Mouse (Mus musculus) forebrain, postnatal 0 days (tissue): ENCODE data around the gene Tnrc6a. TPM values are rescaled to one million over a fixed set of nuclear protein-coding genes. Genes with fewer than 3 reads are reported as not detected.

ENCODE experiments used
- ATAC-seq: fragments of 200-750 bp; cut with Nextera tagmentation; 2 replicates; pipeline ENCODE4 v1.8.0; 2017; ENCODE audit warnings: mild to moderate bottlenecking, moderate library complexity
- DNase-seq: peaks from one replicate; pipeline ENCODE4 v3.0.0-alpha.2; 2015
- H3K27ac ChIP-seq: fragments of 300-500 bp; sonication (generic); 2 replicates; pipeline ENCODE4 v1.5.1; 2014; ENCODE audit warnings: low read depth, mild to moderate bottlenecking, antibody characterized with exemption, low read length, moderate library complexity, mixed read lengths
- H3K27me3 ChIP-seq: fragments of 300-500 bp; sonication (generic); 2 replicates; pipeline ENCODE4 v1.6.1; 2014; ENCODE audit warnings: mild to moderate bottlenecking, low read length, mixed read lengths; ENCODE audit not compliant: insufficient read depth
- H3K36me3 ChIP-seq: fragments of 300-500 bp; sonication (generic); 2 replicates; pipeline ENCODE4 v1.6.1; 2014; ENCODE audit warnings: mild to moderate bottlenecking, moderate library complexity; ENCODE audit not compliant: insufficient read depth
- H3K4me1 ChIP-seq: fragments of 300-500 bp; sonication (generic); 2 replicates; pipeline ENCODE4 v1.6.1; 2014; ENCODE audit warnings: antibody characterized with exemption; ENCODE audit not compliant: insufficient read depth
- H3K4me2 ChIP-seq: fragments of 300-500 bp; sonication (generic); 2 replicates; pipeline ENCODE4 v1.6.1; 2014; ENCODE audit warnings: low read depth, mild to moderate bottlenecking, moderate library complexity
- H3K4me3 ChIP-seq: fragments of 300-500 bp; sonication (generic); 2 replicates; pipeline ENCODE4 v1.5.1; 2014; ENCODE audit warnings: low read depth, low read length, mixed read lengths
- H3K9ac ChIP-seq: fragments of 300-500 bp; sonication (generic); 2 replicates; pipeline ENCODE4 v1.6.1; 2014; ENCODE audit warnings: mild to moderate bottlenecking
- H3K9me3 ChIP-seq: fragments of 300-500 bp; sonication (generic); 2 replicates; pipeline ENCODE4 v1.6.1; 2016; ENCODE audit warnings: low read length
- CTCF ChIP-seq: sonication (generic); IDR thresholded peaks from 2 replicates; pipeline ENCODE4 v1.5.1; 2016; ENCODE audit warnings: antibody characterized with exemption, control low read depth, low read depth
- WGBS: fragments of 180-500 bp; shearing (Covaris S2); extraction: QIAGEN DNeasy Blood & Tissue Kit; methylation state at CpG from one replicate; pipeline ENCODE4 v1.1.7; 2014; 5-methylcytosine and 5-hydroxymethylcytosine counted together
- polyA plus RNA-seq: library from polyadenylated mRNA; unstranded; fragments of >200 nt; fragmentation: Nextera tagmentation; extraction: Ambion mirVana; gene quantifications from 2 replicates; pipeline ENCODE4 v1.2.1, GENCODE M21; 2015
- total RNA-seq: library from RNA; depleted of rRNA; stranded (reverse); fragments of >200 nt; gene quantifications from 2 replicates; pipeline ENCODE4 v1.2.3, GENCODE M21; 2014

Gene Tnrc6a
- total and polyA plus RNA-seq, 2 experiments from 2014 or later, result 40.7 to 48.0 TPM

GRCm38 (mm10) chr7:123132401-123132800 is 8.7 kb downstream of the Tnrc6a start:
- Histone ChIP-seq H3K9me3 (no peaks in the 10 kb centered on the region), H3K9ac (no peak overlapping the region), H3K4me1 (no peaks in the 10 kb centered on the region; the same call in 1 of the 2 replicates), H3K4me2 (no peak overlapping the region), H3K4me3 (no peak overlapping the region), H3K27ac (no peak overlapping the region), H3K27me3 (no peaks in the 10 kb centered on the region), H3K36me3 (peaks cover 7% of the 10 kb centered on the region)
- 90% methylated on average over 2 of the region's 2 CpGs for WGBS
- DNase-seq, result no peak
- ATAC-seq, result no peak
- TF ChIP-seq CTCF, result no peak

GRCm38 (mm10) chr7:123134876-123135275 is 11.2 kb downstream of the Tnrc6a start:
- WGBS, result 11% methylated on average over 2 of the region's 2 CpGs
- peak; percentile 34; the same call in 1 of the 2 replicates for ATAC-seq
- no peak for TF ChIP-seq CTCF
- Histone ChIP-seq H3K9me3 (no peaks in the 10 kb centered on the region), H3K4me2 (no peak overlapping the region), H3K36me3 (peaks cover 5% of the 10 kb centered on the region), H3K4me3 (no peak overlapping the region), H3K27ac (no peak overlapping the region), H3K9ac (no peak overlapping the region), H3K27me3 (no peaks in the 10 kb centered on the region), H3K4me1 (no peaks in the 10 kb centered on the region; the same call in 1 of the 2 replicates)
- no peak for DNase-seq

GRCm38 (mm10) chr7:123135655-123136054 is 12.0 kb downstream of the Tnrc6a start:
- H3K36me3 ChIP-seq, result peaks cover 5% of the 10 kb centered on the region
- no peaks in the 10 kb centered on the region; the same call in 1 of the 2 replicates for H3K4me1 ChIP-seq
- H3K4me2 ChIP-seq, result no peak overlapping the region
- no peak overlapping the region for H3K9ac ChIP-seq
- WGBS, result 83% methylated on average over 3 of the region's 3 CpGs
- ATAC-seq, result no peak
- no peaks in the 10 kb centered on the region for H3K27me3 ChIP-seq
- TF ChIP-seq CTCF, result no peak
- H3K9me3 ChIP-seq, result no peaks in the 10 kb centered on the region
- DNase-seq, result no peak
- H3K27ac ChIP-seq, result no peak overlapping the region
- H3K4me3 ChIP-seq, result no peak overlapping the region

GRCm38 (mm10) chr7:123138001-123138400 is 14.3 kb downstream of the Tnrc6a start:
- TF ChIP-seq CTCF, result no peak
- no peak overlapping the region for H3K9ac ChIP-seq
- H3K4me2 ChIP-seq, result no peak overlapping the region
- no peak for DNase-seq
- no peaks in the 10 kb centered on the region for H3K4me1 ChIP-seq
- H3K9me3 ChIP-seq, result no peaks in the 10 kb centered on the region
- H3K36me3 ChIP-seq, result peaks cover 5% of the 10 kb centered on the region
- ATAC-seq, result no peak
- H3K27ac ChIP-seq, result no peak overlapping the region
- WGBS, result 87% methylated on average over 4 of the region's 4 CpGs
- no peak overlapping the region for H3K4me3 ChIP-seq
- no peaks in the 10 kb centered on the region for H3K27me3 ChIP-seq

GRCm38 (mm10) chr7:123146141-123146846 is 22.6 kb downstream of the Tnrc6a start:
- Histone ChIP-seq H3K9me3 (no peaks in the 10 kb centered on the region), H3K27me3 (no peaks in the 10 kb centered on the region), H3K27ac (no peak overlapping the region), H3K4me2 (no peak overlapping the region), H3K9ac (no peak overlapping the region), H3K36me3 (peaks cover 11% of the 10 kb centered on the region; the same call in 1 of the 2 replicates), H3K4me3 (no peak overlapping the region), H3K4me1 (no peaks in the 10 kb centered on the region)
- 81% methylated on average over 10 of the region's 10 CpGs for WGBS
- TF ChIP-seq CTCF, result no peak
- DNase-seq, result peak; percentile 5
- no peak for ATAC-seq

GRCm38 (mm10) chr7:123147787-123148186 is 24.1 kb downstream of the Tnrc6a start:
- no peak for ATAC-seq
- 98% methylated on average over 2 of the region's 2 CpGs for WGBS
- H3K4me1 ChIP-seq, result no peaks in the 10 kb centered on the region
- H3K27me3 ChIP-seq, result no peaks in the 10 kb centered on the region
- TF ChIP-seq CTCF, result no peak
- H3K27ac ChIP-seq, result no peak overlapping the region
- no peak overlapping the region for H3K4me2 ChIP-seq
- no peak overlapping the region for H3K9ac ChIP-seq
- peaks cover 13% of the 10 kb centered on the region; the same call in 1 of the 2 replicates for H3K36me3 ChIP-seq
- no peak for DNase-seq
- H3K4me3 ChIP-seq, result no peak overlapping the region
- H3K9me3 ChIP-seq, result no peaks in the 10 kb centered on the region

- no peak overlapping the region for H3K4me2 ChIP-seq
- DNase-seq (no peak), ATAC-seq (no peak)
- H3K9me3 ChIP-seq, result no peaks in the 10 kb centered on the region
- H3K4me3 ChIP-seq, result no peak overlapping the region
- 89% methylated on average over 9 of the region's 9 CpGs for WGBS
- H3K27me3 ChIP-seq, result no peaks in the 10 kb centered on the region
- H3K9ac ChIP-seq, result no peak overlapping the region
- TF ChIP-seq CTCF, result no peak
- peaks cover 18% of the 10 kb centered on the region for H3K36me3 ChIP-seq
- H3K4me1 ChIP-seq, result no peaks in the 10 kb centered on the region
- H3K27ac ChIP-seq, result no peak overlapping the region
Observed at GRCm38 (mm10) chr7:123148935-123149334, 25.2 kb downstream of the Tnrc6a start.
